Mouse (Mus musculus) kidney, postnatal 10 days (tissue): ENCODE results near the gene Rnf43.

Experiments used
- DNase-seq: peaks from one replicate; pipeline ENCODE4 v3.0.0; 2021; ENCODE audit warnings: mixed read lengths

Gene Rnf43

DNA sequence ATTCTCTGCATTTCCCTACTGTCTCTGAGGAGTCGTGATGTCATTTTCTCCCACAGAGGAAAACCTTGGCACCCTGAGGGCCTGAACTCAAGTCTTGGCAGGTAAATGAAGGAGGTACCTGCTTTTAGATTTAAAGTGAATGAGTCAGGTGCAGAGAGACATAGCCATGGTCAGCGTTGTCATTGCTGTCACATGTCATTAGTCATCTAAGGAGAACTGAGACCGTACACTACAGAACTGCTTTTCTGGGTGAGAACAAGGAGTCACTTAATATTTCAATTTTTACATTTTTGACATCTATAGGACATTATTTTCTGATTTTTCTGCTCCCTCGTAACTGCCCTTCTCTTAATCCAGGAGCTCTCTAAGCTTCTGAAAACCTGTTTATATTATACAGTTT lies 16.0 kb downstream of the Rnf43 start:
- no peak for DNase-seq

DNA sequence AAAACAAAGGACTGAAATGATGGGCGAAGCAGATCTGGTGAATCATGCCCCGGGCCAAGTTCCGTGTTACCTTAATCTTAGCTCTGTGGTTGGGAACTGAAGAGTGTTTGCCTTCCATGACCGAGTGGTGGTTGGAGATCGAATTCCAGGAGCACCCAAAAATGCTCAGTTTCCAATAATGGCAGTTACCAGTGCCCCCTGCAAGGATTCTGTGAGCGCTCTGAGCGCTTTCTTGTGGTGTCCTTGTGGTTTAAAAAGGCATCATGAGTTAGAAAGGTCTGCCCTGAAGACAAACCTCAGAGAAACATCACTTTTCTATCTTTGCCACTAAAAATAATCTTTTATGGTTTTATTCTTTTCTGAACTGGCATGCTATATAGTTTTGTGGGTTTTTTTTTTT lies 16.5 kb downstream of the Rnf43 start:
- DNase-seq: no peak

DNA sequence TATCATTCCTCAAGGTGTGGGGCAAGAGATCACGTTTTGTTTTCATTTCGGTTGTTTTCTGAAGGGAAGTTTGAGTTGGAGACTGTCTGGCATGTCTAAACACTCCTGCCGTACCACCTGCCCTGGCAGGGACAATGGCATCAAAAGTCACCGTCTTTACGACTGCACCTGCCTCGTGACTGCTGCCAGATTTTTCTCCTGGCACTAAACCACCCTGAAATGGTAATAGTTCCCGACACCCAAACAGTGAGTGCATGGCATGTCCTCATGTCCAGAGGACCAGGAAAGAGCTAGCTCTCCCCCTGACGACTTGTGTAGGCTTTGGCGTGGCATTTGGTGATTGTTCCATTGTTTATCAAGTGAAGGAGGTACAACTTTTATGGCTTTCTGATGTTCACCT lies 18.3 kb downstream of the Rnf43 start:
- DNase-seq: no peak

DNA sequence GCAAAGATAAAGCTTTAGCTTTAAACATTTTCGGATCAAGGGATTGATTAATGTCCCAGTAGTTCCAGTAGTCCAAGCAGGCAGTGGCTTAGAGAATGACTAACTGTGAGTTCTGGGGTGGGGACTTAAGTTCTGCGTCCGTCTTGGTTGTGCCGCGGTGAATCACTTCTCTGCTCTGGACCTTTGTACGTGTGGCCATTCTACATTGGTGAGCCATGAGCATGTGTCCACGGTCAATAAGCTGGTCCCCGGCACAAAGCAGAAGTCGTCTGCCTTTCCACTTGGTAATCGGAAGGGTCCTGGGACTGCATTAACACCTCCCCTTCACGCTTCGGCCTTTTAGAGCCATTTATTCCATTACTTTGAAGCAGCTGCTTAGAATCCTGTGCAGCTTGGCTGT lies 19.6 kb downstream of the Rnf43 start:
- no peak for DNase-seq

DNA sequence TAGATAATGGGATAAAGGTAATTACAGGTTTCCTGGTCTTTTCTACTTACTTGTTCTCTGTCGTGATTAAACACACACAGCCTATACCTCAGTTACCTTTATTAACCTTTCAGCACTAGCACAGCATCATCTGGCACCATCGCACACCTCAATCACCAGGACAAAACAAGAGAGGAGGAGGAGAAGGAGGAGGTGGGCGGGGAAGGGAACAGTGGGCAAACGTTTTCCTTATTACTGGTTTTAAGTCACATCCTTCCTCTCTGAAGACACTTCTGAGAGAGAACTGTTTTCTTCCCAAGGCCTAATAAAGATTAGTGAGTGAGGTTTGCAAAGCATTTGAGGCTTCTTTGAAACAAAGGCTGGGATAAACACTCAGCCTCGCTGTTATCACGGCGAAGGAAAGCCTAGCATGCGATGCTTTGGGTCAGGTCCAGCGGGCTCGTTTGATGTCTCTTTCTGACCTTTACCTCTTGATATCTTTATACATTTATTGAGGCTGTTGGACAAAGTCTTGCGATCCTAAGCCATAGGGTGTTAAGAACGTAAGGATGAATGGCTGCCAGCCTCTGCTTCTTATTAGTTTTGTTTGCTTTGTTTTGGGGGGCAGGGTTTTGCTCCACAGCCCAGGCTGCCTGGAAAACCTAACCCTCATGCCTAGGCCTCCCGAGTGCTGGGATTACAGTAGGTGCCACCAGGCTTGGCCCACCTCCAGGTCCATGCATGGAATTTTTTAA lies 20.5 kb downstream of the Rnf43 start:
- no peak for DNase-seq

DNA sequence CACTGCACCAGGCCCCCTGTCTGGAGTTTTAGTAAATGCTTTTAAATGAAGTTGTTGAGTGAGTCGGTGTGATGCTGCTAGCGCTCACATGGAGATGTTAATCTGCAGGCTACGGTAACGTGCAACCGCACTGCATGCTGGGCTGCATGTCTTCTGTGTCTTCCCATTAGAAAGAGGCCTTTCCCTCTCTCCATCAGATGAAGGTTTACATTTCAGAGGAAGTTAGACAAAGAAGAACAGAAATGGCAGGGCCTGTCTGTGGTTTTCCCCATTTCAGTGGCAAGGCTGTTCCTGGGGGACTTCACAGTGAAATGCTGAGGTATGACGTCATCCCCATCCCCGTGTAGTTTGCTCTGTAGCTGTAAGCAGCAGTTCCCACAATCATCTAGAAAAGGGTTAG lies 23.9 kb downstream of the Rnf43 start:
- no peak for DNase-seq

DNA sequence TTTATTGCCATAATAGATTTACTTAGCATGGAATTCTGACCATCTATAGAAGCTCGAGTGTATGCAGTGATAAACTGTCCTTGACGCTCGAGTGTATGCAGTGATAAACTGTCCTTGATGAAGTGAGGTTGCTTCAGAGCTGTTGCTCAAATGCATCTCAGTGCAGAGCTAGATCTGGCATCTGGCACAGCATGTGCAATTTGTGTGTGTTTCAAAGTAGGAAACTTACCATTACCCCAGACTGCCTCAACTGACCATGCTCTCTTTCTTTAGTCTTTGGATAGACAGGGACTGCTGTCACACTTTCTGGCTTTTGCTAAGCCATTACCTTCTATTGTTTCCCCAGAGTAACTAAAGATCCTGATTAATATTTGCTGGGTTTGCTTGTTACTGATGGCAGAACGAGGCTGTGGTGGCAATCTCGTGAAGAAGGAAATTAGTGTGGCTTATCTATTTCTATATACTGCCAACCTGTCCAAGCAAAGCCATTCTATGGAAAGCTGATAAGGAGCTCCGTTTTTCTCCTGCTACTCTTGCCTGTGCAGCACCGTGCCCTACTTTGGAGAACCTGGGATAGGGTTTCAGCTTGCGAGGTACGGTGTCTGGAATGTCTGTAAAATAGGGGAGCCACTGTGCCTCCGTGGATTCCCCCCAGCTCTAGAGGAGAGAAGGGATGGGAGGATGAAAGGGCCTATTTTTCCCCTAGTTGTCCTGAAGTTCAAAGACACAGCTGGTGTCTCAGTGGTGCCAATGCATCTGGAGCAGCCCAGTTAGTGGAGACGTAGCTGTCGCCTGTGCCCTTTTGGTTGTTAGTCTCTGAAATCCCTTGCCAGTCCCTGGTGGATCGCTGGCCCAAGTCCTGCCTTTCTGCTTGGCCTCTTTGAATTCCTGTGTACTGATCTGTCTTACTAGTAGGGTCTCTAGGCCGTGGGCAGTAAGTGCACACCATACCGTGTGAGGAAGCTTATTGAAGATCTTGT lies 25.0 kb downstream of the Rnf43 start:
- DNase-seq: no peak

DNA sequence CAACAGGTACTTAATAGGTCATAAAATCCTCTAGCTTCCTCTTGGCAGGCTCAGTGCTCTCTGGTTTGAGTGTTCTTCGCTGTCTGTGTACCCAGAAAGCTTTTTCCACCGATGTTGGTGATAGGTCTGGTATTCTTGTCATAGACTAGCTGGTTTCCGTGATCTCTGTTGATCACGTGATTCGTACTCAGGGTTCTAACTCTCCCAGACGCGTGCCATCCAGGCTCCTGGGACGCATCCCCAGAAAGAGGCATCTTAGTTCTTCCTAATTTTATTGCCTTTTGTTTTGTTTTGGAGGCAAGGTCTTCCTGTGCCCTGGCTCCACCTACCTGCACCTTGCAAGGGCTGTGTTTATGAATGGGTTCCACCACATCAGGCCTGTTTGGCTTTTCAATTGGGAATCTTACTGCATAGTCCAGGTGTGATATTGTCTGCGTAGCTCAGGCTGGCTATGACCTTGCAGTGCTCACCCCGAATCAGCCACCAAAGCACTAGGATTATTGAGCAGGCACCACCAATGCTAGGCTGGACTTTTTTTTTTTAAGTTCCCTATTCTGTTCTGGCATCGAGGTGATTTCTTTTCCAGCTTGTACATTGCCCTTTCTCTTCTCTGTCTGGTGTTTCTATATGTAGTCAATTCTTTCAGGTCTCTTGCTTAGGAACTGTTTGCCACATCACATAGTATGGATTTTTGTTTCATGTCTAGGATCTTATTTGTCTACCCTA lies 26.1 kb downstream of the Rnf43 start:
- DNase-seq: no peak

DNA sequence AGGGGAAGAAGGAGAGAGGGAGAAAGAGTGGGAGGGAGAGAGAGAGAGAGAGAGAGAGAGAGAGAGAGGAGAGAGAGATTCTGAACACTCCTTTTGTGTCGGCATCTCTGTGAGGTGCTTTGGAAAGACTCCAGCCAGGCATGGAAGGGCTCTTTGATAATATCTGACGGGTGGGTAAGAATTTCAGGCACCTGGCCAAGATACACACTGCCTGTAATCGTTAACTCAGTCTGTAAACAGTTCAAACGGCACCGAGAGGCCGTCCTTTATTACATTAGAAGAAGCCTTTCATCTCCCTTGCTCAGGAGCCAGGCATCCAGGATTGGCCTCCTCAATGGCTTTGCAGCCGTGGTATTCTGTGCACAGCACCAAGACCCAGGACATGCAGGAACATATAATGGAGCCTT lies 26.9 kb downstream of the Rnf43 start:
- peak; percentile 79 for DNase-seq

DNA sequence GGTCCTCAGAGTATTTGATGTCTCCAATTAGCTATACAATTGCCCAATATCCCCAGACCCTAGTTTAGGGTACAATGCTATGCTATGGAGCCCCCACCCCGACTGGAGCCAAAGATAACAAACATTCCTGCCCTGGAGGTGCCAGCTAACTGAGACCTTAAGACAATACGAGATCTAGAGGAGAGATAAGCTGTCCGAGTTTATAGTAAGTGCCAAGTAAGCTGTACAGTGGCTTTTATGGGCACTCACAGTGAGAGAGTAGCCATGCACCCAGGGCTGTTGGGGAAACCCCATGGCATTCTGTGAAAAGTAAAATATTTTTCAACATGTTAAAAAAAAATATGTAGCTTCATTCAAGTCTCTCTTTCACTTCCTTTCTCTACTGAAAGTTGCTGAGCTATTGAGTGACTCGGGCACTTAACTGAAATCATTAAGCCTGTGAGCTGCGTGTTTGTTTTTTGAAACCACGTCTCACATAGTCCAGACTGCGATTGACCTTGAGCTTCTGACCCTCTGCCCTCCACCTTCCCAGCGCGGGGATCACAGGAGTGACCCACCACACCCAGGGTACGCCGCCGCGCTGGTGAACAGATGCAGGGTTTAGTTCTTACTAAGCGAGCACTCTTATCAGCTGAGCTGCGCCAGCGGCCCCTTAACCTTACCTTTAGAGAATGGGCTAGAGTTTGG lies 27.7 kb downstream of the Rnf43 start:
- DNase-seq: no peak

DNA sequence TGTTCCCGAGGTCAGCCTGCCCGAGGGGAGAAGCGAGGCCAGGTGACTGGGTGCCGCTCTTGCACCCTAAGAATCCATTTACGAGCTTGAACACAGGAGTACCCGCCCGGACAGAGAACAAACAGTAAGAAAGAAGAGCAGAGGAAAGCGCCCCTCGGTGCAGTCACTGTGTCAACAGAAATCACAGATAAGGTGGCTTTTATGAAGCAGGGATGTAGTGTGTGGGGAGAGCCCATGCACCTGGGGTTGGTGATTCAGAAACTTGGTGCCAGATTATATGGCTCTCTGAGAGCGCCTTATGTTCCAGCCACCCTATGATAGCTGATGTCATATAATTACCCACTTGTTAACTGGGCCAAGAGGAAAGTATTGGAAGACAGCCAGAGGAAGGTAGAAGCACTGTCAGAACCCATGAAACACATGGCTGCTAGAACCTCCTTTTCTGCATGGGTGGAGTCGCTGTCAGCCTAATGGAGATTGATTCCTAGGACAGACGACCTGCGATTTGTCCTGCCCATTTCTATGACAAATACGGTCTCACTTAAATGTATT lies 34.7 kb downstream of the Rnf43 start:
- no peak for DNase-seq

DNA sequence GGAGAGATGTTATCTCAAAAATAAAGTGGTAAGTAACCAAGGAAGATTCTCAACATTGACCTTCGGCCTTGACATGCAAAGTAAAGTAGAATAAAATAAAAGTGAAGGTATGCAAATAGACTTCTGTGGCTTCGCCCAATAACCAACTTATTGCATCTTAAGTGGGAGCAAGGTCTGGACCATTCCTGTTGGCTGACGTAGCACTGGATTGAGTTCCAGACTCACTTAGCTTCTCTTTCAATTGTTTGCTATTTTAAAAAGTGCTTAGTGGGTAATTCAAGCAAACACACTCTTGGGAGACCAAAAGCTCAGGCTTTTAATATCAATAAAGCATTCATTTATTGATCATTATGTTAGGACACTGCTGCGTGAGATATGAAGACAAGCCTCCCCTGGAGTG lies 35.6 kb downstream of the Rnf43 start:
- DNase-seq: no peak

DNA sequence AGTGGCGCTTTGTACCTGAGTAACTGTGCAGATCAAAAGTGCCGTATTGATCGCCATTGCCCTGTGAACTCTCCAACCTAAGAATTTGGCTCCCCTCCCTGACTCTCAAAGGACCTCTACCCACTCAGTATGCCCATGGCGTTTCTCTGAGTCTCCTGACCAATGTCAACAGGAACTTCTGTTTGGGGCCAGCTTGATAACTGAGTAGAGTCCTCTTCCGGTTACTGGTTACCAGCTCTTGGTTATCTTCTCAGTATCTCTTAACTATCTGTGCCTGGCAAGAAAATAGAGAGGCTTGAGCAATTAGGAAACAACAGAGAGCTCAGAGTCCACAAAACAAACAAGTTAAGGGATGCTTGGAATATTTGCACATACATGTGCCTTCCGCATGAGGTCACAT lies 38.6 kb downstream of the Rnf43 start:
- DNase-seq: no peak

DNA sequence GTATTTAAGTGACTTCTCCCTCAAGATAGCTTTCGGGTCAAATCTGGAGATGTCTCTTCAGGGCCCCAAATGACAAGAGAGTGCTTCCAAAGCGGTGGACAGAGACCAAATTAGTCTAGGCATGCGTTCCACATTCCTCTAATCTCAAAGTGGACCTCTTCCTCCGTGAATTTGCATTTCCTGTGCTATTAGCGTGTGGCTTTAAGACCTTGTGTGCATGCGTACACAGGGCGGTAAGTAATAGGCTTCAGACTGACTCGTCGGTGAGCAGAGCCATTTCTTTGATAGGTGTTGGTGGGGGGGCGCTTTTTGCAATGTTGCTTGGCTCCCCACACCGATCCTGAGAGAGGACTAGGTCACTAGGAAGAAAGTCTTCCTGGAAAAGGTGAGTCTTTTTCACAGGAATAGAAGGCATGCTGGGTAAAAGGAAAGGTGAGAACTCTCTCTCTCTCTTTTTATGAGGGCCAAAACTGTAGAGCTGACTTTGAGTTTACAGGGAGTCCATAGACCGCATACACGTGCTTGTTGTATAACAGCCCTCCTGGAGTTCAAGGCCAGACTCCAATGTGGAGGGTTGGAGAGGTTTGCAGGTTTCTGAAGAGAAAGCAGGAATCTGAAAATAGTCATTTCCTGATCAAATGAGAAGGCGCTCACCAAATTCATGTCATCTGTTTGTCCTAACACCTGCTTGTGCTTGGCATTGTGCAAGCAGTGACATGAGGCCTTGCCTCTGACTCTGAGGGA lies 39.5 kb downstream of the Rnf43 start:
- DNase-seq: no peak

DNA sequence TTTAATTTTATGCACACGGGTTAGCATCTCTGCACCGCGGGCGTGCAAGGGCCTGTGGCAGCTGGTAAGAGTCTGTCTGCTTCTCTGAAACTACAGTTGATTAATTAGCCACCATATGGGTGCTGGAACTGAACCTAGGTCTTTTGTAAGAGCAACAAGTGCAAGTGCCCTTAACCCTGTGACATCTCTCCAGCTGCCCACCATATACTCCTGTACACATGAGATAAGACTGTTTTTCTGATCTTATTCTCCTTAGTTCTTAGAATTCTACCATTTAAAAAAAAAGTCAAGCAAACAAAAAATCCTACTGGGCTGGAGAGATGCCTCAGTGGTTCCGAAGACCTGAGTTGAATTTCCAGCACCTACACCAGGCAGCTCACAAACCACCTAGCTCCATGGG lies 41.1 kb downstream of the Rnf43 start:
- DNase-seq: no peak

DNA sequence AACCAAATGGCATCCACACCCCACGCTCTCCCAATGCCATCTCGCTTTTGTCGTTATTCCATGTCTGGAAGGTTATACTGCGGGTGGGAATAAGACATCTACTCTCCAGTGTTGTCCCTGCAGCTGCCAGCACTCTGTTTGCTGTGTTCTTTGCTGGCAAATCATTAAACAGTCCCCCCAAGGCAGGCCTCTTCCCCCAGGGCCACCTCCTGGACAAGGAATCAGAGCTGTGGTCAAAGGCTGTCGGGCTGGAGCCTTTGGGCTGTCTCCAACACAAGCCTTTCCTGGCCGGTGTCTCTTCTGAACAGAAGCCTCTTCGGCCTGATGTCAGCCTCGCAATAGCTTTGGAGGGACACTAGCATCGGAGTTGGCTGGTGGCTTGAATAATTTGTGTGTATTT lies 41.8 kb downstream of the Rnf43 start:
- DNase-seq: peak; percentile 54

DNA sequence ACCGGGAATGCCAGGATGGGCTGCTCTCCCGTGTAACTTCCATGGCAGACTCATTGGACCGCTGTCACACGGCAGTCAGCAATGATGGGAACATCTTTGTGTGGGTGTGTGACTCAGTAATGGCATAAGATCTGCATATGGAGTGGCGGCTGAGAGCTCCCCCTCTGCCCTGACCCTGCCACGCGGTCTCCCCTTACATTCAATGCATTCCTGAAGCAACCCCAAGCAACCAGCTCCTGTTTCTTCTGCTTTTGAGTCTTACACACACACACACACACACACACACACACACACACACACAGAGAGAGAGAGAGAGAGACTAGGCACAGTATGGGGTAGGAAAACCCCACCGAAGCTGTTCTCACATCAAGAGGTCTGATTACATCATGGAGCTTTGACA lies 45.0 kb downstream of the Rnf43 start:
- no peak for DNase-seq

DNA sequence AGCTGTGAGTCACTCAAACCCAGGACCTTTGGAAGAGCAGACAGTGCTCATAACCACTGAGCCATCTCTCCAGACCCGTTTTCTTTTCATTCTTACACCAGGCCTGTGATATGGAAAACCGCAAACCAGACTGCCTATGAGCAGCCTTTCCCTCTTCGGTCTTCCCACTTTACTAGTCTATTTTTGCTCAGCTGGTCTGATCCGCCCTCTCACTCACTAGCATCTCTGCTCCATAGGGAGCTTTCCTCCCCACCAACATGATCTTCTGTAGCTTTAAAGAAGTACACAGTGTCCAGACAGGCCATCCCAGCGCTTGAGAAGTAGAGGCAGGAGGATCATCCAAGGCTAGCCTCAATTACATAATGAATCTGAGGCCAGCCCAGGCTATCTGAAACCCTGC lies 46.5 kb downstream of the Rnf43 start:
- no peak for DNase-seq

DNA sequence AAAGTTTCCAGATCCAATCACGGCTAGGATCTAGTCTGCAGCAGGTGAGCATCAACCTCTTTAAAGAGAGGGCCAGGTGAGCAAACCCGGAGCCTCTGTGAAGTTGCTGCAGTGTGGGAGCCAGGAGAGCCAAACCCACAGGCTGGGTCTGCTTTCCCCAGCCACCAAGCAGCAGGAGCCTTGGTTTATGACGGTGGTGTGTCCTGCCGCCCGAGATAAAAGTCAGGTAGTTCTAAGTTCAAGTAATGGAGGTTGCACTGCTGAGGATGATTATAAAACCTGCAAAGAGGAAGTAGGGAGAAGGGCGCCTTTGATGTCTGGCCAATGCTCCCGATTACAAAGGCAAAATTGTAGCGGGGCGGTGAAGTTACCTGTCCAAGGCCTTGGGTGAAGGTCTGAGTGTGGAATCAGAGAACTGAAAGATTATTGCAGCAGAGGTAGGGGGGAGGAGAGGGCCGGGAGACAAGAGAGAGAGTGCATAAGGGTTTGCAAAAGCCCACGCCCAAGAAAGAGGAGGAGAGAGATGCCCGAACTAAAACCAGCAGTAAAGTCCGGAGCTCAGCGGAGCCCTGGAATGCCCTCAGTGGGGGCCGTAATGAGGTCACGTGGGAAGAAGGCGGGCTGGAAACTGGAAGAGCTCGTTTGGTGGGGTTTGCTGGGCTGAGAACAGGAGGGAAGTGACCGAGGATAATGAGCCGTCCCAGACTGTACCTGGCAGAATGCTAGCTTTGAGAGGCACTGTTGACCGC lies 47.2 kb downstream of the Rnf43 start:
- peak; percentile 83 for DNase-seq

DNA sequence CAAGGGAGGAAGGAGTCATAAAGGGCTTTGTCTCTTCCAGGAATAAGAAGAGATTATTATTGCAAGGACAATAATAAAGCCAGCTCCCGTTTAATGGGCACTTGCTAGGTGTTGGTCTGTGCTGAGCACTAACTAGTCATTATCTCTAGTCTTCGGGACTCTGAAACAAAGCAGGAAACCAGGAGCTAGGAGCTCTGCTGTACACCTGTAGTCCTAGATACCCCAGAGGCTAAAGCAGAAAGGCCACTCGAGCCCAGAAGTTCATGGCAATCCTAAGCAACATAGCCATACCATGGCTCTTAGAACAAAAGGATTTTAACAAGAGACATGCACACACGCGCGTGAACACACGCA lies 47.7 kb downstream of the Rnf43 start:
- no peak for DNase-seq

DNA sequence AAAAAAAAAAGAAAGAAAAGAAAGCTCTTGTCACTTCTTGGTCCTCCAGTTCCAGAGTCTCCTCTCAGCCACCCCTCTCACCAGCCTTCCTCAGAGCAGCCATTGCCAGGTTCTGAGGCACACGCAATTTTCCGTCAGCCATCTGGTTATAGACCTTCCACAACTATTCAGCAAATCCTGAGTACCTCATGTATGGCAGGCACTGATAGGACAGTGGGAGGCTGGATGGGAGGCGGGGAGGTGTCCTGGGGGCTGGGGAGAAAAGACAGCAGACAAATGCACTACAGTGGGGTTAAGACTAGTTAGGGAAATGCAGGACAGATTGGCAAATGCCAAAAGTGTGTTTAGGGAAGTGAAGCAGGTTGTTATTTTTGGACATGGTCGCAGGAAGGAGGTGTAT lies 49.7 kb downstream of the Rnf43 start:
- DNase-seq: no peak
